Mouse (Mus musculus): ENCODE data around the gene Nfil3.

The Nfil3 gene

GRCm38 (mm10) chr13:52929209-52930171, 51.4 kb downstream of the Nfil3 start, which contains the start of gene Auh:
TSS of gene Auh (minus strand) at chr13:52929681.
- DNase-seq = peak; percentile 94

- no peak for DNase-seq
Measured at GRCm38 (mm10) chr13:52928392-52928791, 52.5 kb downstream of the Nfil3 start.

GRCm38 (mm10) chr13:52924457-52924856, 56.4 kb downstream of the Nfil3 start:
- no peak for DNase-seq

GRCm38 (mm10) chr13:52921966-52922365, 58.9 kb downstream of the Nfil3 start:
- no peak for DNase-seq

- DNase-seq = peak; percentile 66
Measured at GRCm38 (mm10) chr13:52921065-52921825, 59.6 kb downstream of the Nfil3 start.

- no peak for DNase-seq
Measured at GRCm38 (mm10) chr13:52919790-52920352, 61.0 kb downstream of the Nfil3 start.

- no peak for DNase-seq
Measured at GRCm38 (mm10) chr13:52918333-52918732, 62.5 kb downstream of the Nfil3 start.

All from kidney, postnatal 14 days (tissue).